Mouse (Mus musculus): Measurements from ENCODE around the gene Efemp2.

- TF ChIP-seq SIN3A (IDR thresholded peaks at IDR 0.05; ENCODE audit: low read length) (no peak), MAX (IDR thresholded peaks at IDR 0.05; ENCODE audit: low read length) (no peak), MAFK (IDR thresholded peaks at IDR 0.05; ENCODE audit: borderline replicate concordance, low read depth, low read length) (no peak), E2F4 (IDR thresholded peaks at IDR 0.05; ENCODE audit: borderline replicate concordance, low read depth, low read length) (no peak), MXI1 (IDR thresholded peaks at IDR 0.05; ENCODE audit: low read depth, low read length) (no peak), GATA1 (IDR thresholded peaks at IDR 0.05; ENCODE audit: low read depth, low read length) (no peak), HCFC1 (IDR thresholded peaks at IDR 0.05; ENCODE audit: low read depth, low read length) (no peak), ZC3H11A (IDR thresholded peaks at IDR 0.05; ENCODE audit: low read depth, low read length) (no peak), CTCF (IDR thresholded peaks at IDR 0.05 in 2 of 3, conservative IDR thresholded peaks at IDR 0.05 in 1 of 3; ENCODE audit: control insufficient read depth in 1 of 3, insufficient read depth in 1 of 3, low read depth in 2 of 3, low read length in 3 of 3, poor library complexity in 1 of 3, severe bottlenecking in 1 of 3) (no peak), MYB (IDR thresholded peaks at IDR 0.05; ENCODE audit: low read depth, low read length) (no peak), EP300 (IDR thresholded peaks at IDR 0.05; ENCODE audit: low read depth in 1 of 2, low read length in 2 of 2) (no peak), MYC (IDR thresholded peaks at IDR 0.05; ENCODE audit: low read depth, low read length) (no peak), RAD21 (IDR thresholded peaks at IDR 0.05; ENCODE audit: low read depth, low read length) (no peak), ZKSCAN1 (IDR thresholded peaks at IDR 0.05; ENCODE audit: low read depth, low read length) (no peak)
These were observed 12.3 kb upstream of the Efemp2 start for GRCm38 (mm10) chr19:5461411-5461810.
